Mouse (Mus musculus) macrophage (primary cell): ENCODE data around the gene Olfr187. TPM values are rescaled to one million over a fixed set of nuclear protein-coding genes. Genes with fewer than 3 reads are reported as not detected.

Source experiments
- polyA plus RNA-seq: library from polyadenylated mRNA; stranded (reverse); fragments of 250-400 nt; gene quantifications from 3 replicates; pipeline ENCODE4 v1.2.4, GENCODE M21; 2018; ENCODE audit warnings: inconsistent platforms

Olfr187 gene
- polyA plus RNA-seq, 1 experiment from 2014 or later = not detected

Other genes with a start within 250 kb of the Olfr187 start
- gene Olfr173, start 239.5 kb downstream of the Olfr187 start, polyA plus RNA-seq = not detected in 3 replicates
- gene Olfr175-ps1, start 213.0 kb downstream of the Olfr187 start, polyA plus RNA-seq = not detected in 3 replicates
- gene Olfr177, start 165.0 kb downstream of the Olfr187 start, polyA plus RNA-seq = not detected in 3 replicates
- gene Olfr178, start 147.7 kb downstream of the Olfr187 start, polyA plus RNA-seq = not detected in 3 replicates
- not detected in 3 replicates for gene Olfr181, start 111.0 kb downstream of the Olfr187 start, polyA plus RNA-seq
- gene Olfr180, start 110.4 kb downstream of the Olfr187 start, polyA plus RNA-seq = not detected in 3 replicates
- not detected in 3 replicates for gene Olfr183, start 44.4 kb downstream of the Olfr187 start, polyA plus RNA-seq
- gene Olfr186, start 9.5 kb downstream of the Olfr187 start, polyA plus RNA-seq = not detected in 3 replicates
- gene Olfr190, start 38.2 kb upstream of the Olfr187 start, polyA plus RNA-seq = not detected in 3 replicates
- not detected in 3 replicates for gene Olfr191, start 50.1 kb upstream of the Olfr187 start, polyA plus RNA-seq
- gene Olfr193, start 72.1 kb upstream of the Olfr187 start, polyA plus RNA-seq = not detected in 3 replicates
- gene Olfr194, start 81.3 kb upstream of the Olfr187 start, polyA plus RNA-seq = not detected in 3 replicates
- not detected in 3 replicates for gene Olfr195, start 107.3 kb upstream of the Olfr187 start, polyA plus RNA-seq
- gene Olfr196, start 130.7 kb upstream of the Olfr187 start, polyA plus RNA-seq = not detected in 3 replicates
- not detected in 3 replicates for gene Olfr198, start 163.8 kb upstream of the Olfr187 start, polyA plus RNA-seq
- gene Olfr199, start 180.0 kb upstream of the Olfr187 start, polyA plus RNA-seq = not detected in 3 replicates
- not detected in 3 replicates for gene Olfr201, start 232.9 kb upstream of the Olfr187 start, polyA plus RNA-seq
- gene Olfr202, start 247.0 kb upstream of the Olfr187 start, polyA plus RNA-seq = not detected in 3 replicates